Mouse (Mus musculus): ENCODE results near the gene Ctnnbl1. TPM values are rescaled to one million over a fixed set of nuclear protein-coding genes. Genes with fewer than 3 reads are reported as not detected.

The Ctnnbl1 gene
- polyA plus RNA-seq, 1 experiment from 2014 or later: 78.7 TPM

DNA sequence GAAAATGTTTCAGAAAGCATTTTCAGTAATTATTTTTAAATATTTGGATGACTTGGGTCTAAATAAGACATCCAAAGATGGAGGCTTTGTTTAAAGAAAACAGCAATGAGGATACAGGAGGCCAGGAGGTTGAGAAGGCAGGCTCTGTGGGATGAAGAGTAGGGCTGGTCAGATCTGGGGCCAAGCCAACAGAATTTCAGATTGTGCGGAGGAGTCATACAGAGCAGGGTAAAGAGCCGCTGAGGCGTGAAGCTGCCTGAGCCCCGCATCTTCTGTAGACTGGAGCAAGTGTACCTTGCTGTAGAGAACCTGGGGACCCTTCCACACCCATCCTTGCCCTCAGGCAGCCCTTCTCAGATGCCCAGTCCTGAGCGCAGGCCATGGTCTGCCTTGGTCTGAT, 65.5 kb downstream of the Ctnnbl1 start:
- ATAC-seq (ENCODE audit: low FRiP score, low TSS enrichment): no peak
- Histone ChIP-seq H3K36me3 (ENCODE audit: control insufficient read depth, insufficient read depth, low read length) (peaks cover 6% of the 10 kb centered on the region; the same call in 1 of the 2 replicates), H3K4me1 (ENCODE audit: control insufficient read depth, insufficient read depth, low read length) (peaks cover 64% of the 10 kb centered on the region), H3K4me3 (replicated peaks; ENCODE audit: low read depth, low read length) (no peak overlapping the region), H3K27ac (replicated peaks; ENCODE audit: low read depth, low read length) (peak overlapping the region; percentile 55; the same call in 1 of the 2 replicates), H3K9me3 (ENCODE audit: control insufficient read depth, low read length) (no peaks in the 10 kb centered on the region), H3K9ac (replicated peaks; ENCODE audit: low read length) (no peak overlapping the region), H3K27me3 (ENCODE audit: control insufficient read depth, insufficient read depth, low read length) (no peaks in the 10 kb centered on the region), H3K4me2 (ENCODE audit: low read length) (peak overlapping the region; percentile 39; the same call in 1 of the 2 replicates)
- DNase-seq: no peak
- 76% methylated on average over 5 of the region's 5 CpGs for WGBS

DNA sequence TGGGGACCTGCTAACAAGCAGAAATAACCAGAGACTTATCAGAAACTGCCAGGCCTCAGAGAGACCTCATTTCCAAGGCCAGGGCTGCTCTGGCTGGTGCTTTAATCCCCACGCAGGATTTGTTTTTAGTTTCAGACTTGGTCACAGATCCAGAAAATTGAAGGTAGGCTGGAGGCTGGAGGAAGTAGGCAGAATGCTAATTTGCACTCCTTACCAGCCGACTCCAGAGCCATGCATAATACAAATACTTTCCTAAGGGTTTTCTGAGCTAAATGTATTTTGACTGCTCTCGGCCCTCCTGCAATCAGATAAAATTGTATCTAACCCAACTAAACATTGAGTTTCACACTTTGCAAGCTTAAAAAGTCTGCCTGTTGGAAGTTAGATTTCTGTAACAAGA, 67.2 kb downstream of the Ctnnbl1 start:
- Histone ChIP-seq H3K36me3 (ENCODE audit: control insufficient read depth, insufficient read depth, low read length) (peaks cover 2% of the 10 kb centered on the region; the same call in 1 of the 2 replicates), H3K9me3 (ENCODE audit: control insufficient read depth, low read length) (no peaks in the 10 kb centered on the region), H3K4me3 (replicated peaks; ENCODE audit: low read depth, low read length) (no peak overlapping the region), H3K4me2 (ENCODE audit: low read length) (no peak overlapping the region), H3K9ac (replicated peaks; ENCODE audit: low read length) (no peak overlapping the region), H3K27me3 (ENCODE audit: control insufficient read depth, insufficient read depth, low read length) (no peaks in the 10 kb centered on the region), H3K27ac (replicated peaks; ENCODE audit: low read depth, low read length) (peak overlapping the region; percentile 68), H3K4me1 (ENCODE audit: control insufficient read depth, insufficient read depth, low read length) (peaks cover 73% of the 10 kb centered on the region)
- no peak for ATAC-seq (ENCODE audit: low FRiP score, low TSS enrichment)
- peak; percentile 46 for DNase-seq
- WGBS: 32% methylated on average over 3 of the region's 3 CpGs

DNA sequence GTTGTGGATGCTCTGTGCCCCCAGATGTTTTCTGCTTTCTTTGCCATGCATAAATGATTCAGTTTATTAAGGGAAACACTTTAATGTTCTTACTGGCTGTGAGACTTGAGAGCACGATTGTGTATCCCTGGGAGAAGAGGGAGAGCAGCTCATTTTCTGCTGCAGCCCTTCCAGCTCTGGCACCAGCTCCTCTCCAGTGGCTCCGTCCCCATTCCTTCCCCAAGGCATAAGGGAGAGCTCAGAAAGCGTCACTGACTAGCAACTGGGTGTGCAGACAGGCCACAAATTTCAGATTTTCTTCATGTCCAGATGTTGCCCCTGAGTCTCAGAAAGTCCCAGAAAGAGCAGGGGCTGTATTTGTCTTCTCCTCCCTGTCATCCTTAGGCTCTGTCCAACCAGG, 67.9 kb downstream of the Ctnnbl1 start:
- Histone ChIP-seq H3K4me2 (ENCODE audit: low read length) (no peak overlapping the region), H3K27me3 (ENCODE audit: control insufficient read depth, insufficient read depth, low read length) (no peaks in the 10 kb centered on the region), H3K4me3 (replicated peaks; ENCODE audit: low read depth, low read length) (no peak overlapping the region), H3K27ac (replicated peaks; ENCODE audit: low read depth, low read length) (peak overlapping the region; percentile 68), H3K9me3 (ENCODE audit: control insufficient read depth, low read length) (no peaks in the 10 kb centered on the region), H3K9ac (replicated peaks; ENCODE audit: low read length) (0 out of 2 replicates have a peak overlapping the region, but pooled peaks have one; percentile 13), H3K4me1 (ENCODE audit: control insufficient read depth, insufficient read depth, low read length) (peaks cover 73% of the 10 kb centered on the region), H3K36me3 (ENCODE audit: control insufficient read depth, insufficient read depth, low read length) (peaks cover 4% of the 10 kb centered on the region)
- no peak for ATAC-seq (ENCODE audit: low FRiP score, low TSS enrichment)
- DNase-seq: no peak
- WGBS: 46% methylated on average over 3 of the region's 3 CpGs

DNA sequence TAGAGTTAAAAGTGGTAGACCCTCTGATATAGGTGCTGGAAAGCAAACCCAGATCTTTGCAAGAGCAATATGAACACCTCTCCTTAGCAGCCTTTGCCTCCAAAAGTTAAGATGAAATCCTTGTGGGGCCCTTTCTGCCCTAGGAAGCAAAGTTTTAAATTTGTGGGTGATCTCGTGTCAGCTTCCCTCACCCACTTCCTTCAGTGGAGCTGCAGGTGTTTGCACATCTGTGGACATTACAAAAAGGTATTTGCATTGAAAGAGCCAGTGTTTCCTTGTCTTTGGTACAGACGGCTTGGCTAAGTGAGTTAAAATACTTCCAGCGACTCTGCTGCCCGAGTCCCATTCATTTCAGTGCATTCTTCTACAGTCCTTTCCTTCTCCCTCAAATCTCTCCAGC, 69.9 kb downstream of the Ctnnbl1 start:
- Histone ChIP-seq H3K27me3 (ENCODE audit: control insufficient read depth, insufficient read depth, low read length) (no peaks in the 10 kb centered on the region), H3K27ac (replicated peaks; ENCODE audit: low read depth, low read length) (peak overlapping the region; percentile 67; the same call in 1 of the 2 replicates), H3K9me3 (ENCODE audit: control insufficient read depth, low read length) (no peaks in the 10 kb centered on the region), H3K36me3 (ENCODE audit: control insufficient read depth, insufficient read depth, low read length) (peaks cover 18% of the 10 kb centered on the region), H3K9ac (replicated peaks; ENCODE audit: low read length) (no peak overlapping the region), H3K4me3 (replicated peaks; ENCODE audit: low read depth, low read length) (no peak overlapping the region), H3K4me2 (ENCODE audit: low read length) (no peak overlapping the region), H3K4me1 (ENCODE audit: control insufficient read depth, insufficient read depth, low read length) (peaks cover 55% of the 10 kb centered on the region)
- ATAC-seq (ENCODE audit: low FRiP score, low TSS enrichment) (no peak), DNase-seq (no peak)
- WGBS: 22% methylated on average over 4 of the region's 4 CpGs

DNA sequence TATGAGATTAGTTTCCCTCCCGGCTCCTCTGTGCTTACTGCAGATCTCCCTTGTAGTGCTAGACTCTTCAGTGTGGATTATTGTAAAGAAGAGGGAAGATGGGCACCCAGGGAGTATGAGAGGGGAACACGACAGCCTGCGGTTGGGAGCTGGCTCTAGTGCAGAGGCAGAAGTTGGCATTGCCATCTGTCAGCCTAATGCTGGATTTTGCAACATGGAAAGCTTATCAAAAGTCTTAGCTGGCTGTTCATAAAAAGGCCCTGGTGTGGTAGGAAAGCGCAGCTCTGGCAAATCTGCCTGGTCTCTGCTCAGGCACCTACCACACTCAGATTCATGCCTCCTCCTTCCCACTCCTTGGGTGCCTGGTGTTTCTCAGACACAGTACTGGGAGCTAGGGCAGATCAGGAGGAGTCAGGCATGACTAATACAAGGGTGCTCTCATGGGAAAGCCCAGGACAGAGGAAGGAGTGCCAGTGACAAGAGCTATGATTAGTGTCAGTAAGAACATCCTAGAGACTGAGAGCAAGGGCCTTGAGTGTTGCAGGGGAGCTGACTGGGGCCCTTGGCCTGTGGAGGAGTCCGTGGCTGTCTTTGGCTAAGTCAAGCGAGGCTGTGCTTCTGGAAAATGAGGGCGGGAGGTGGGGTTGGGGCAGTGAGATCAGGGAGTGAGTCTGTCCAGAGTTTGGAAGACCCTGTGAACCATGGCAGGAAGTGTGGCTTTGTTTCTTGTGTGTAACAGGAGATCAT, 70.6 kb downstream of the Ctnnbl1 start:
- Histone ChIP-seq H3K4me2 (ENCODE audit: low read length) (no peak overlapping the region), H3K27me3 (ENCODE audit: control insufficient read depth, insufficient read depth, low read length) (no peaks in the 10 kb centered on the region), H3K36me3 (ENCODE audit: control insufficient read depth, insufficient read depth, low read length) (peaks cover 25% of the 10 kb centered on the region), H3K4me3 (replicated peaks; ENCODE audit: low read depth, low read length) (no peak overlapping the region), H3K9ac (replicated peaks; ENCODE audit: low read length) (no peak overlapping the region), H3K4me1 (ENCODE audit: control insufficient read depth, insufficient read depth, low read length) (peaks cover 48% of the 10 kb centered on the region), H3K9me3 (ENCODE audit: control insufficient read depth, low read length) (no peaks in the 10 kb centered on the region), H3K27ac (replicated peaks; ENCODE audit: low read depth, low read length) (peak overlapping the region; percentile 67)
- ATAC-seq (ENCODE audit: low FRiP score, low TSS enrichment) (no peak), DNase-seq (no peak)
- WGBS: 38% methylated on average over 7 of the region's 7 CpGs

DNA sequence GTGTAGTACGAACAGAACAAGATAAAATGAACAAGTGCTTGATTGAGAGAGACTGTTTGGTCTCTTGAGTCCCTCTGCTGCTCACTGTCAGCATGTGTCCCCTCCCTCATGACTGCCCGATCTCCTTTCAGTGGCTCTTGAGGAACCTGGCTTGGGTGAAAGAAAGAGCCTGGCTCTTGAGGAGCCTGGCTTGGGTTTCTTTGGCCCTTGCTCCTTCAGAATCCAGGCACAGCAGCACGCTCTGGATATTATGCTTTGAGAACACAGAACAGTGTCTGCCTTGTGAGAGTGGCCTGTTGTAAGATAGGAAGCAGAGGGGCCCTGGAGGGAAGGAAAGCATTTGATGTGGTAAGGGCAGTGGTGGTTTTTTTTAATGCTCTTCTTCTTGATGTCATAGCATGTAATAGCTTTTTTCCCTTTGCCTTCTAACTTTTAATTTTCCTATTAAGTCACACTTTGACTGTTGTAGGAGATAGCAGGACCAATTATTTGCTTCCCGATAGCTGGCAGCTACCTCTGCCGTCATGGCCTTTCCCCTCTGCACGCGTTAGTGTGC, 71.2 kb downstream of the Ctnnbl1 start:
- H3K4me2 ChIP-seq (ENCODE audit: low read length): no peak overlapping the region
- H3K36me3 ChIP-seq (ENCODE audit: control insufficient read depth, insufficient read depth, low read length): peaks cover 25% of the 10 kb centered on the region
- no peak for DNase-seq
- no peaks in the 10 kb centered on the region for H3K9me3 ChIP-seq (ENCODE audit: control insufficient read depth, low read length)
- no peak overlapping the region for H3K4me3 ChIP-seq (replicated peaks; ENCODE audit: low read depth, low read length)
- peak overlapping the region; percentile 67 for H3K27ac ChIP-seq (replicated peaks; ENCODE audit: low read depth, low read length)
- H3K9ac ChIP-seq (replicated peaks; ENCODE audit: low read length): no peak overlapping the region
- H3K4me1 ChIP-seq (ENCODE audit: control insufficient read depth, insufficient read depth, low read length): peaks cover 43% of the 10 kb centered on the region
- no peaks in the 10 kb centered on the region for H3K27me3 ChIP-seq (ENCODE audit: control insufficient read depth, insufficient read depth, low read length)
- WGBS: 58% methylated on average over 7 of the region's 7 CpGs
- no peak for ATAC-seq (ENCODE audit: low FRiP score, low TSS enrichment)

DNA sequence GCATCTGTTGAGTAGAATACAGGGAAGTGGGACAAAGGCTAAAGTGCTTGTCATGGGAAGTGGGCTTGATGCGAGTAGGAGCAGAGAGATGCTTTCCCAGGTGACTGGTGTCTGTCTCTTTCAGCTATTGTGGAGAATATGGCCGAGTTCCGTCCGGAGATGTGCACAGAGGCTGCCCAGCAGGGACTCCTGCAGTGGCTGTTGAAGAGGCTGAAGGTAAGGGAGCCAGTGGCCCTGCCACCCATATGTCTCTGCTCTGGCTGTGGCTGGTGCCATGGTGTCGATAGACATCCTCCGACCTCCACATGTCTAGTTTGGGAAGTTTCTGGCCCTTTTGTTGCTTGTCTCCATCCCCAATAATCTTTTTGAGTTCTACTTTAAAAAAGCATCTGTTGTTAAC, 72.1 kb downstream of the Ctnnbl1 start:
- H3K27me3 ChIP-seq (ENCODE audit: control insufficient read depth, insufficient read depth, low read length): no peaks in the 10 kb centered on the region
- peaks cover 25% of the 10 kb centered on the region for H3K36me3 ChIP-seq (ENCODE audit: control insufficient read depth, insufficient read depth, low read length)
- no peaks in the 10 kb centered on the region for H3K9me3 ChIP-seq (ENCODE audit: control insufficient read depth, low read length)
- no peak overlapping the region for H3K9ac ChIP-seq (replicated peaks; ENCODE audit: low read length)
- no peak overlapping the region for H3K4me3 ChIP-seq (replicated peaks; ENCODE audit: low read depth, low read length)
- no peak overlapping the region for H3K27ac ChIP-seq (replicated peaks; ENCODE audit: low read depth, low read length)
- H3K4me1 ChIP-seq (ENCODE audit: control insufficient read depth, insufficient read depth, low read length): peaks cover 35% of the 10 kb centered on the region
- no peak overlapping the region for H3K4me2 ChIP-seq (ENCODE audit: low read length)
- DNase-seq (no peak), ATAC-seq (ENCODE audit: low FRiP score, low TSS enrichment) (no peak)
- WGBS: 88% methylated on average over 6 of the region's 6 CpGs

DNA sequence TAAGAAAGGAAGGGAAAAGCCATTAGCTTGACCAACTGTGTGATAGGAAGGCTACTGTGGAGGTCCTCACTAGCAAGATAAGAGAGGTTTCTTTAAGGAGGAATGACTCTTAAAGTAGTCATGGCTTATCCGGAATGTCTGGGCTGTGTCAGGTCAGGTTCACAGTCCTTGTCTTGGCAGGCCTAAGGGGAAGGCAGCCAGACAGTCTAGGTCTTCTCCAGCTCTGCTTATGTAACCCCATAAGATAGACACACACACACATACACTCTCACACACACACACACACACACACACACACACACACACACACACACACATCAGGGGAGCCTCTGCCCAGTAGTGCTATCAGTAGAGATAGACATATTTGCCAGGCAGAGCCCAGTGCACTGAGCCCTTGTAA, 73.5 kb downstream of the Ctnnbl1 start:
- ATAC-seq (ENCODE audit: low FRiP score, low TSS enrichment): no peak
- no peak for DNase-seq

DNA sequence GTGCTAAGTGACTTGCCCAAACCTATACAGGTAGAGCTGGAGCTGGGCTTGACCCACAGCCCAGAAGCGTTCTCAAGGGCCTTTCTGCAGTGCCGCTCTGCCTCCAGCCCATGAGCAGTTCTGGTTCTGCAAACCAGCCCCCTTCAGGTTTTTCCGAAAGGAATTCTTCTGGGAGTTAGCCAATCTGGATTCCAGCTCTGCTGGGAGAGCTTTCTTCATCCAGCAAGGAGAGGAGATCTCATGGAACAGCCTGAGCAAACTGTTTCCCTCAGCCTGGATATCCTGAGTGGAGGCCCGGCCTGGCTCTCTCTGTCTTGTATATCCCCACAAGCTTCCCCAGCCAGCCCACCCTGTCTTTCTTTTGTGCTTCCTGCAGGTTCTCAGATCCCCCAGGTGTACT, 75.9 kb downstream of the Ctnnbl1 start:
- peaks cover 32% of the 10 kb centered on the region for H3K36me3 ChIP-seq (ENCODE audit: control insufficient read depth, insufficient read depth, low read length)
- H3K4me2 ChIP-seq (ENCODE audit: low read length): no peak overlapping the region
- ATAC-seq (ENCODE audit: low FRiP score, low TSS enrichment) (no peak), DNase-seq (no peak)
- H3K27ac ChIP-seq (replicated peaks; ENCODE audit: low read depth, low read length): 0 out of 2 replicates have a peak overlapping the region, but pooled peaks have one; percentile 8
- H3K4me3 ChIP-seq (replicated peaks; ENCODE audit: low read depth, low read length): no peak overlapping the region
- WGBS: 94% methylated on average over 4 of the region's 4 CpGs
- H3K9ac ChIP-seq (replicated peaks; ENCODE audit: low read length): no peak overlapping the region
- H3K9me3 ChIP-seq (ENCODE audit: control insufficient read depth, low read length): no peaks in the 10 kb centered on the region
- peaks cover 8% of the 10 kb centered on the region for H3K4me1 ChIP-seq (ENCODE audit: control insufficient read depth, insufficient read depth, low read length)
- H3K27me3 ChIP-seq (ENCODE audit: control insufficient read depth, insufficient read depth, low read length): no peaks in the 10 kb centered on the region

More for the DNA sequence above, 73.5 kb downstream of the Ctnnbl1 start:
- Histone ChIP-seq H3K36me3 (ENCODE audit: control insufficient read depth, insufficient read depth, low read length) (peaks cover 25% of the 10 kb centered on the region), H3K27me3 (ENCODE audit: control insufficient read depth, insufficient read depth, low read length) (no peaks in the 10 kb centered on the region), H3K9ac (replicated peaks; ENCODE audit: low read length) (no peak overlapping the region), H3K27ac (replicated peaks; ENCODE audit: low read depth, low read length) (no peak overlapping the region), H3K4me1 (ENCODE audit: control insufficient read depth, insufficient read depth, low read length) (peaks cover 22% of the 10 kb centered on the region), H3K4me3 (replicated peaks; ENCODE audit: low read depth, low read length) (no peak overlapping the region), H3K4me2 (ENCODE audit: low read length) (no peak overlapping the region), H3K9me3 (ENCODE audit: control insufficient read depth, low read length) (no peaks in the 10 kb centered on the region)
- 91% methylated on average over 1 of the region's 1 CpGs for WGBS
